Mouse (Mus musculus) heart, adult 11 months (tissue): ENCODE data around the gene F13b.

Experiments
- DNase-seq: peaks from one replicate; pipeline ENCODE4 v3.0.0; 2022

The F13b gene

GRCm38 (mm10) chr1:139501258-139501752 is at the start of gene F13b:
TSS of gene F13b (plus strand) at chr1:139501702.
- DNase-seq = no peak

GRCm38 (mm10) chr1:139454340-139455225 is 46.9 kb upstream of the F13b start, which contains the start of gene Aspm:
TSS of gene Aspm (plus strand) at chr1:139454772.
- peak; percentile 100 for DNase-seq

GRCm38 (mm10) chr1:139455226-139455869 is 46.2 kb upstream of the F13b start:
- peak; percentile 90 for DNase-seq

GRCm38 (mm10) chr1:139460807-139461206 is 40.7 kb upstream of the F13b start:
- DNase-seq = no peak

- no peak for DNase-seq
Observed at GRCm38 (mm10) chr1:139465936-139466335, 35.6 kb upstream of the F13b start.

GRCm38 (mm10) chr1:139478898-139479297 is 22.6 kb upstream of the F13b start:
- no peak for DNase-seq

- DNase-seq = no peak
Observed at GRCm38 (mm10) chr1:139480246-139480645, 21.3 kb upstream of the F13b start.

- no peak for DNase-seq
Observed at GRCm38 (mm10) chr1:139481146-139481545, 20.4 kb upstream of the F13b start.

- no peak for DNase-seq
Observed at GRCm38 (mm10) chr1:139494630-139495029, 6.9 kb upstream of the F13b start.

GRCm38 (mm10) chr1:139495408-139495807 is 6.1 kb upstream of the F13b start:
- DNase-seq = no peak

- peak; percentile 90 for DNase-seq
Observed at GRCm38 (mm10) chr1:139496212-139496611, 5.3 kb upstream of the F13b start.

GRCm38 (mm10) chr1:139499751-139500150 is 1.8 kb upstream of the F13b start:
- DNase-seq = no peak

- DNase-seq = no peak
Observed at GRCm38 (mm10) chr1:139514556-139514955, 13.1 kb downstream of the F13b start.

- DNase-seq = no peak
Observed at GRCm38 (mm10) chr1:139548536-139548935, 47.0 kb downstream of the F13b start.

GRCm38 (mm10) chr1:139551311-139551710 is 49.8 kb downstream of the F13b start:
- DNase-seq = no peak

GRCm38 (mm10) chr1:139560024-139560423 is 58.5 kb downstream of the F13b start, which contains the start of gene Cfhr1:
TSS of gene Cfhr1 (minus strand) at chr1:139560272.
- no peak for DNase-seq
